Mouse (Mus musculus): ENCODE data around the gene Cfap299.

The Cfap299 gene

DNA sequence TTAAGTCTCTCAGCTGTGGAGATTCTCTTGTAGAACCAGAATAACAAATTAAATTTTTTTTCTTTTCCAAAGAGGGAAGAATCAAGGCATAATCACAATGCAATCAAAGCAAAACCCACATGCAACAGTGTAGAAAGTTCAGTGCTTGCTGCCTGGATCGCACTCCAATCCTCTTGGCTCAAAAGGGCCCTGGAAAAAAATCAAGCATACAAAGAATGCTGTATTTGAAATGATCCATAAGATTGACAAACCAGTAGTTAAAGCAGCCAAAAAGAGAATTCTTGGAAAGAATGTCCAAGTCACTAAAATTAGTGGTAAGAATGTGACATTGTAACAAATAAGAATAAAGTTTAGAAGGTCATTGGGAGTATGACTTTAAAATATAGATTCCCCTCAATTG lies 486.2 kb downstream of the Cfap299 start:
- no peak for DNase-seq (ENCODE audit: extremely low spot score)

DNA sequence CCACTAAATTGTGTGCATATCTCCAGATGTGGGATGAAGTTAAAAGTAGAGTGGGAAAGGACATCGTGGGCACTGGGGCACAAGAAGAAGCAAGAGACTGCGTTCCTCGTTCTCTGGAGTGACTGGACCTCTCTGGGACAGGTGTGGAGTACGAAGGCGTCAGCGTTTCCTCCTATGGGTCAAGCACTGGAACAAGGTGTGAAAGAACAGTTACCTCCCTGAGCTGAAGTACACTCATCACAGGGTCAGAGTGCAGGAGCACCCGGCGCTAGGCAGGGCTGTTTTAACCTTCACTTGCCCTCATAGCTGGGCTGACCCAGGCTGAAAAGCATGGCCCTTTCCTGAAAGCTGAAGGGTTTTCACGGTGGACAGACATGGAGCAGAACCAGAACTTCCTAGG lies 504.7 kb downstream of the Cfap299 start:
- DNase-seq (ENCODE audit: extremely low spot score): no peak

DNA sequence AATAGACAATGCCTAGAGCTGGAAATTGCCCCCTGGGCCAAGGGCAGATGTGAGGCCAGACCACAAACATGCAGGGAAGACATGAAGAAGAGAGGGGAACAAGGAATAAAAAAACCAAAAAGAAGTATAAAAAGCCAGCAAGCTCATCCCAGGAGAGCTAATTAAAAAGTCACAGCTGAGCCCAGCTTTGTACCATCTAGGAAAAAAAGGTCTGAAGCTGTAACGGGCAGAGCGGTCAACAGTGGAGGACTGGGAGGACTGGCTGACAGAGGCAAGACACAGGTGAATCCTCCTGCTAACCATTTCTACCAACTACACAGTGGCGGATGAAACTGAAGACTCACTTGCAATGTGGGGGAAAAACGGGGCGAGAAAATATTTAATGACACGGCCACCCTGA lies 505.2 kb downstream of the Cfap299 start:
- no peak for DNase-seq (ENCODE audit: extremely low spot score)

- DNase-seq (ENCODE audit: extremely low spot score): no peak
Measured at GRCm38 (mm10) chr5:98842600-98843310, 513.7 kb downstream of the Cfap299 start.

- DNase-seq (ENCODE audit: extremely low spot score): no peak
Measured at GRCm38 (mm10) chr5:98844664-98845063, 515.6 kb downstream of the Cfap299 start.
